Mouse (Mus musculus) CH12.LX (cell line): ENCODE results near the gene Ankrd11. TPM values are rescaled to one million over a fixed set of nuclear protein-coding genes. Genes with fewer than 3 reads are reported as not detected.

Experiments
- DNase-seq: peaks from one replicate; pipeline ENCODE4 v3.0.0-alpha.2; 2013; ENCODE audit errors: extremely low read depth
- H3K27ac ChIP-seq: 2 replicates; pipeline ENCODE4 v1.5.1; 2012; ENCODE audit warnings: low read depth, mild to moderate bottlenecking, control low read depth, moderate library complexity; ENCODE audit not compliant: insufficient read depth
- H3K27me3 ChIP-seq: replicated peaks from 2 replicates; pipeline ENCODE3; 2012; ENCODE audit warnings: inconsistent platforms
- H3K36me3 ChIP-seq, 2 experiments: replicated peaks in 1 of 2; 2 replicates each; pipeline versions ENCODE3 to v1.6.1; 2012; ENCODE audit warnings: inconsistent platforms in 1 of 2, low read length in 1 of 2, mild to moderate bottlenecking in 1 of 2, mixed read lengths in 1 of 2, moderate library complexity in 1 of 2; ENCODE audit not compliant: control insufficient read depth in 1 of 2, insufficient read depth in 1 of 2
- H3K4me1 ChIP-seq, 2 experiments: 2 replicates each; pipeline ENCODE4 v1.6.1; 2012; ENCODE audit warnings: inconsistent platforms in 1 of 2, moderate library complexity in 1 of 2; ENCODE audit not compliant: insufficient read depth in 2 of 2, control insufficient read depth in 1 of 2
- H3K4me2 ChIP-seq: 2 replicates; pipeline ENCODE4 v1.6.1; 2012; ENCODE audit warnings: low read depth, mild to moderate bottlenecking, control low read depth; ENCODE audit not compliant: poor library complexity, insufficient read depth, severe bottlenecking
- H3K4me3 ChIP-seq, 3 experiments: fragments of 150-350 bp in 1 of 3; sonication (generic) in 1 of 3; replicated peaks in 1 of 3; 2 replicates each; pipeline versions ENCODE3 to v1.5.1; 2011 to 2012; ENCODE audit warnings: low read depth in 2 of 3, low read length in 2 of 3, mild to moderate bottlenecking in 2 of 3, moderate library complexity in 2 of 3, control low read depth in 1 of 3, improper control_type of control experiment in 1 of 3, inconsistent platforms in 1 of 3, mixed read lengths in 1 of 3; ENCODE audit not compliant: poor library complexity in 1 of 3
- H3K79me2 ChIP-seq: replicated peaks from 2 replicates; pipeline ENCODE4 v1.6.1; 2012; ENCODE audit warnings: mild to moderate bottlenecking, moderate library complexity; ENCODE audit not compliant: control insufficient read depth, poor library complexity, insufficient read depth, severe bottlenecking; ENCODE audit errors: extremely low read depth
- H3K9ac ChIP-seq: 2 replicates; pipeline ENCODE4 v1.6.1; 2012; ENCODE audit warnings: low read depth, mild to moderate bottlenecking, control low read depth, moderate library complexity; ENCODE audit not compliant: insufficient read depth
- H3K9me3 ChIP-seq: replicated peaks from 2 replicates; pipeline ENCODE3; 2012; ENCODE audit warnings: low read length, inconsistent platforms, mixed read lengths
- BHLHE40 ChIP-seq: IDR thresholded peaks from 2 replicates; pipeline ENCODE4 v1.6.1; 2011; ENCODE audit warnings: mild to moderate bottlenecking, low read depth, low read length, improper control_type of control experiment
- CTCF ChIP-seq, 2 experiments: IDR thresholded peaks in 1 of 2; conservative IDR thresholded peaks in 1 of 2; 2 replicates each; pipeline ENCODE4 v1.5.1; 2011 to 2012; ENCODE audit warnings: low read depth in 2 of 2, low read length in 2 of 2, improper control_type of control experiment in 1 of 2, inconsistent platforms in 1 of 2, mild to moderate bottlenecking in 1 of 2, moderate library complexity in 1 of 2
- E2F4 ChIP-seq: IDR thresholded peaks from 2 replicates; pipeline ENCODE4 v1.6.1; 2011; ENCODE audit warnings: low read depth, low read length, improper control_type of control experiment; ENCODE audit not compliant: insufficient replicate concordance
- ELF1 ChIP-seq: IDR thresholded peaks from 2 replicates; pipeline ENCODE4 v1.6.1; 2014; ENCODE audit warnings: low read depth, mild to moderate bottlenecking, inconsistent platforms, low read length, improper control_type of control experiment
- IRF4 ChIP-seq: IDR thresholded peaks from 2 replicates; pipeline ENCODE4 v1.6.1; 2014; ENCODE audit warnings: low read depth, mild to moderate bottlenecking, inconsistent platforms, low read length, improper control_type of control experiment
- JUN ChIP-seq: IDR thresholded peaks from 2 replicates; pipeline ENCODE4 v1.6.1; 2011; ENCODE audit warnings: low read depth, mild to moderate bottlenecking, low read length, improper control_type of control experiment, moderate library complexity; ENCODE audit not compliant: insufficient read depth
- KAT2A ChIP-seq: IDR thresholded peaks from 2 replicates; pipeline ENCODE4 v1.6.1; 2012; ENCODE audit warnings: low read length, improper control_type of control experiment, inconsistent platforms; ENCODE audit not compliant: insufficient replicate concordance
- MAX ChIP-seq: IDR thresholded peaks from 2 replicates; pipeline ENCODE4 v1.6.1; 2011; ENCODE audit warnings: low read length, improper control_type of control experiment
- MAZ ChIP-seq: IDR thresholded peaks from 2 replicates; pipeline ENCODE4 v1.6.1; 2012; ENCODE audit warnings: low read depth, mild to moderate bottlenecking, inconsistent platforms, low read length, improper control_type of control experiment, moderate library complexity
- MEF2A ChIP-seq: IDR thresholded peaks from 2 replicates; pipeline ENCODE4 v1.6.1; 2014; ENCODE audit warnings: low read depth, mild to moderate bottlenecking, inconsistent platforms, low read length, improper control_type of control experiment, borderline replicate concordance
- MXI1 ChIP-seq: IDR thresholded peaks from 2 replicates; pipeline ENCODE4 v1.6.1; 2011; ENCODE audit warnings: mild to moderate bottlenecking, low read depth, low read length, improper control_type of control experiment
- MYC ChIP-seq: IDR thresholded peaks from 2 replicates; pipeline ENCODE4 v1.6.1; 2011; ENCODE audit warnings: low read depth, mild to moderate bottlenecking, improper control_type of control experiment, low read length
- NELFE ChIP-seq: IDR thresholded peaks from 2 replicates; pipeline ENCODE4 v1.6.1; 2011; ENCODE audit warnings: low read depth, low read length, improper control_type of control experiment
- NRF1 ChIP-seq: IDR thresholded peaks from 2 replicates; pipeline ENCODE4 v1.6.1; 2014; ENCODE audit warnings: low read depth, mild to moderate bottlenecking, inconsistent platforms, low read length, improper control_type of control experiment, moderate library complexity
- RAD21 ChIP-seq: IDR thresholded peaks from 2 replicates; pipeline ENCODE4 v1.6.1; 2011; ENCODE audit warnings: low read depth, mild to moderate bottlenecking, low read length, improper control_type of control experiment, moderate library complexity
- RCOR1 ChIP-seq: conservative IDR thresholded peaks from 2 replicates; pipeline ENCODE4 v1.6.1; 2012; ENCODE audit warnings: low read depth, mild to moderate bottlenecking, inconsistent platforms, low read length, improper control_type of control experiment
- SIN3A ChIP-seq: IDR thresholded peaks from 2 replicates; pipeline ENCODE4 v1.6.1; 2012; ENCODE audit warnings: low read length, improper control_type of control experiment, inconsistent platforms
- SMC3 ChIP-seq: IDR thresholded peaks from 2 replicates; pipeline ENCODE4 v1.6.1; 2011; ENCODE audit warnings: low read depth, low read length, improper control_type of control experiment
- TBP ChIP-seq: conservative IDR thresholded peaks from 2 replicates; pipeline ENCODE4 v1.6.1; 2011; ENCODE audit warnings: low read depth, low read length, improper control_type of control experiment
- UBTF ChIP-seq: IDR thresholded peaks from 2 replicates; pipeline ENCODE4 v1.6.1; 2012; ENCODE audit warnings: low read depth, mild to moderate bottlenecking, inconsistent platforms, low read length, improper control_type of control experiment, moderate library complexity
- ZC3H11A ChIP-seq: IDR thresholded peaks from 2 replicates; pipeline ENCODE4 v1.6.1; 2012; ENCODE audit warnings: low read depth, mild to moderate bottlenecking, inconsistent platforms, low read length, improper control_type of control experiment
- ZKSCAN1 ChIP-seq: IDR thresholded peaks from 2 replicates; pipeline ENCODE4 v1.6.1; 2012; ENCODE audit warnings: low read depth, inconsistent platforms, low read length, improper control_type of control experiment, borderline replicate concordance
- ZMIZ1 ChIP-seq: IDR thresholded peaks from 2 replicates; pipeline ENCODE4 v1.6.1; 2012; ENCODE audit warnings: low read depth, mild to moderate bottlenecking, inconsistent platforms, low read length, improper control_type of control experiment
- ZNF384 ChIP-seq: IDR thresholded peaks from 2 replicates; pipeline ENCODE4 v1.6.1; 2012; ENCODE audit warnings: low read depth, low read length, improper control_type of control experiment, inconsistent platforms
- dilution Hi-C: fragments of 300-500 bp; cut with MboI; formaldehyde crosslinking; loops from 2 replicates; pipeline ENCODE4 v1.14.3; 2020; ENCODE audit warnings: low sequenced_read_pairs; ENCODE audit not compliant: extremely low pct_unique_long_range_greater_than_20kb, extremely low pct_ligation_motif_present
- in situ Hi-C: fragments of 300-500 bp; cut with MboI; formaldehyde crosslinking; loops from 3 replicates; pipeline ENCODE4 v1.14.3; 2019; ENCODE audit warnings: low sequenced_read_pairs, low pct_ligation_motif_present, low pct_unique_long_range_greater_than_20kb, mixed read lengths
- polyA plus RNA-seq: library from polyadenylated mRNA; unstranded; fragments of >175 nt; gene quantifications from 2 replicates; pipeline ENCODE4 v1.2.1, GENCODE M21; 2012; ENCODE audit warnings: low read depth; ENCODE audit not compliant: insufficient read length
- total RNA-seq, 2 experiments: library from RNA; depleted of rRNA; stranded (reverse); fragments of 300-350 nt in 1 of 2; fragments of >200 nt in 1 of 2; gene quantifications; 2 replicates each; pipeline ENCODE4 v1.2.3; 2012 to 2014

Gene Ankrd11
- total and polyA plus RNA-seq, 3 experiments = 37.4 to 74.9 (median 60.7) TPM

DNA sequence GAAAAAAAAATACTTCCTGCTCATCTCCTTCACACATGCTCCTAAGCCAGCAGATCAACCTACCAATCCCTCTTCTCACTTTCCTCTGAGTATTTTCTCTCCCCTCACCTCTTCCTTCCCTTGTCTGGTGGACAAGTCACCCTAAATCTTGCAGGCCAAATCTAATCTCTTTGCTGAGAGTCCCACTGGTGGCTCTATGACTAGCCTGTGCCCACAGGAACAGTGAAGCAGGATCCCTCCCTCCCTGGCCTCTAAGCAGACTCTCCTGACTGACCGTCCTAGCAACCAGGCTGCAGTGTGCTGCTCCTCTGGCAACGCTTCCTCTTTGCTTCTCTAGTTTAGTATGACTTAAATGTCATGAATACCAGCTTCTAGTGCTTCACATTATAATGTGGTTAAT, 54.8 kb downstream of the Ankrd11 start:
- Histone ChIP-seq H3K9me3 (no peaks in the 10 kb centered on the region), H3K27me3 (no peaks in the 10 kb centered on the region), H3K4me2 (no peak overlapping the region), H3K36me3 (peaks cover 2 to 42% of the 10 kb centered on the region in 2 experiments), H3K4me3 (no peak overlapping the region), H3K79me2 (peaks cover 93% of the 10 kb centered on the region), H3K9ac (no peak overlapping the region), H3K27ac (no peak overlapping the region), H3K4me1 (peaks cover 5 to 82% of the 10 kb centered on the region in 2 experiments; a peak in 3 of 4 replicates)
- dilution Hi-C loops = no loop called here
- no peak for DNase-seq
- in situ Hi-C loops = no loop called here
- TF ChIP-seq ZNF384 = no peak
- no peak for TF ChIP-seq JUN
- no peak for TF ChIP-seq RCOR1
- no peak for TF ChIP-seq MXI1
- TF ChIP-seq SMC3 = no peak
- TF ChIP-seq KAT2A = no peak
- TF ChIP-seq MAZ = no peak
- TF ChIP-seq NELFE = no peak
- no peak for TF ChIP-seq ZC3H11A
- TF ChIP-seq BHLHE40 = no peak
- TF ChIP-seq UBTF = no peak

DNA sequence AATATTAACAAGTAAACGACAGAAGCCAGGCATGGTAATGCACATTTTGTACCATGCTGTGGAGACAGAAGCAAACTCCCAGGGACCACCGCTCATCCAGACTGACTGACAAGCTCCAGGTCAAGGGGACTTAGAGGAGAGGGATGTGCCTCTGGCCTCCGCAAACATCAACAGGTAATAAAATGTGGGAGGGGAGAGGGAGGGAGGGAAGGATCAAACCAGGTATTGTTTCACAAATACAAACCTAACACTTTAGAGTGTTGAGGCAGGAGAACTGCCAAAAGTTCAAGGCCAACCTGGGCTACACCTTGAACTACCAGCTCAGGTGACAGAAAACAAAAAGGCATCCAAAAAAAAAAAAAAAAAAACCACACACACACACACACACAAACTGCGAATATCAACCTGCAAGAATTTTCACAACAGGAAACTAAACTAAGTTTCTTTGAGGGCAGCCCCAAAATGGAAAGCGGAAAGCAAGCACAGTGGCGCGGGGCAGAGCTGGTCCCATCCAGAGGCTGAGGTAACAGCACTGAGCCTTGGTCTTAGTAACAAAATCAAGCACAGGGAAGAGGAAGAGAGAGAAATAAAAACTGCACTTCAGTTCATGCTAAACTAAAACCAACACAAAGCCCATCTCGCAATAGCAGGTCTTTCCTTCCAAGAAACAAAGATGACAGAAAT, 55.4 kb downstream of the Ankrd11 start:
- TF ChIP-seq ZMIZ1 (no peak), MAX (no peak), E2F4 (no peak), MEF2A (no peak), UBTF (no peak), ZKSCAN1 (no peak), JUN (no peak), ELF1 (no peak), IRF4 (no peak), RAD21 (no peak), MYC (no peak), TBP (no peak), NRF1 (no peak), CTCF (conservative IDR thresholded peaks at IDR 0.05 in 1 of 2, IDR thresholded peaks at IDR 0.05 in 1 of 2; ENCODE audit: low read depth in 2 of 2, low read length in 2 of 2) (no peak), RCOR1 (no peak), ZNF384 (no peak), ZC3H11A (no peak), BHLHE40 (no peak), MAZ (no peak), SIN3A (no peak)
- Histone ChIP-seq H3K9me3 (no peaks in the 10 kb centered on the region), H3K4me3 (no peak overlapping the region), H3K4me1 (peaks cover 5 to 78% of the 10 kb centered on the region in 2 experiments; a peak in 3 of 4 replicates), H3K4me2 (no peak overlapping the region; the same call in 1 of the 2 replicates), H3K79me2 (peaks cover 93% of the 10 kb centered on the region), H3K9ac (no peak overlapping the region), H3K27me3 (no peaks in the 10 kb centered on the region), H3K36me3 (peaks cover 2 to 38% of the 10 kb centered on the region in 2 experiments), H3K27ac (no peak overlapping the region)
- dilution Hi-C loops = no loop called here
- DNase-seq = no peak
- in situ Hi-C loops = no loop called here
